Mouse (Mus musculus): Measurements from ENCODE around the gene Xpnpep1.
A peak's percentile ranks its signal among the peaks of the same experiment; 100 is the strongest.

The Xpnpep1 gene

DNA sequence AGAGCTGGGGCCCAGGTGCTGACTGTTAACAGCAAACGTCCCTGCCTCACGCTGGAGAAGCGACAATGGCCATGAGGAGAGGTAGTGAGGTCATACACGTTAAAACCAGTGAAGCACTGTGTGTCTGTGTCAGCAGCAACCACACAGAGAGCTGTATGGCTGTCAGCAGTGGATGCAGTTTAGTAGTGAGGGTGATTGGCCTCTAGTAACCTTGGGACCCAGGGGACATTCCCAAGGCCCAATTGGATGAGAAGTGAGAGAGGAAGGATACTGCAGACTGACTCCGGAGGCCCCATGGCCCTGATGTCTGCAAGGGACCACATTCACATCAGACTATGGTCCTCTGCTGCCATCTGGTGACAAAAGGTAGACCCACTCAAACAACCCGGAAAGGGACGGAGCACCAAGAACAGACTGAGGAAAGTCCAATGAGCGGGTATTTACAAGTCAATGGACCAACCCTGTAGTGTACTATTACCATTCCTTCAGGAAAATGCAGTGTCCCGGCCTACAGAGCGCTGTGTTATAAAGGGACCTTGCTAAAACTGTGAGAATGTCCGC, 47.1 kb downstream of the Xpnpep1 start:
- no peak for DNase-seq (ENCODE audit: low spot score)

DNA sequence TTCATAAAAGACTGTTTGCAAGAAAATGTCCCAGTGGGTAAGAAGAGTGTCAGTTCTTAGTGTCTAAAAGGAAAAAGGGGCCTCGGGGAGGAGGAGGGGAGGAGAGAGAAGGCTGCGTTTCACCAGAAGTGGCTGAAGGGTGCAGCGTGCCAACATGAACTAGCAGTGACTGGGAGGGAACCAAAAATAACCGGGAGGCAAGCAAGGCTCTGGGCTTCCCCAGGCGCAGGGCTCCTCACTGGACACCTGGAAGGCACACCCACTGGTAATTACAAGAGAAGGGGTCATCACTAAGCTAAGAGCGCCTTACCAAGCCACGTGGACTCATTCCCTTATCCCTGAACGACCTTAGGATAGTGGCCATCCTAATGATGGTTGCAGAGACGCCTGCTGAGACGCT, 48.1 kb downstream of the Xpnpep1 start:
- no peak for DNase-seq (ENCODE audit: low spot score)

DNA sequence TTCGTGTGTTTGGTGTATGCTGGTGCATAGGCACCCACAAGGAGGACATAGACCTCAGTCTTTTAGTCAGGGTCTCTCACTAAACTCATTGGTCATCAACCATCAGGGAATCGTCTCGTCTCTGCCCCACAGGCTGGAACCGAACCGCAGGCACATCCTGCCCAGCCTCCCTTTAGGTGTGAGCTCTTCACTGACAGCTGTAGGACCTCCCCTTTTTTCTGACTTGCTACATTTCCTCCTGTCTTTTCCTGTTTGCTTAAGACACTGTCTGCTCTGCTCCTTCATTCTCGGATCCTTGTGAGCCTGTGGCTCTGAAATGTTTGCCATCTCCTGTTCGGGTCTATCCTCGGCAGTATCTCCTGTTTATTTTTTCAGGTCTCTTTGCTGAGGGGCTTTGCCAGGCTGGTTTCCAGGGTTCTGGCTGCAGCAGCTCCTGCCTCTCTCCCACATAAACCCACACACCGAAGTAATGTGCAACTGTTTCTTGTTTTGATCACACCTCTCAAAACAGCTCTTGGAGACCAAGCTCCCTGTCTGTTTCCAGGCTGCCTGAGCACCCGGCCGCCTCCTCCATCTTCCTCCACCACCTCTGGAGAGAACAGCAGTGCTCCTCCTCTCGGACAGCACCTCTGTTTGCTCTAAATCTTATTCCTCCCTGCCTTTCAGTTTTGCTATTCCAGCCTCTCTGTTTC, 60.8 kb downstream of the Xpnpep1 start:
- DNase-seq (ENCODE audit: low spot score): no peak

DNA sequence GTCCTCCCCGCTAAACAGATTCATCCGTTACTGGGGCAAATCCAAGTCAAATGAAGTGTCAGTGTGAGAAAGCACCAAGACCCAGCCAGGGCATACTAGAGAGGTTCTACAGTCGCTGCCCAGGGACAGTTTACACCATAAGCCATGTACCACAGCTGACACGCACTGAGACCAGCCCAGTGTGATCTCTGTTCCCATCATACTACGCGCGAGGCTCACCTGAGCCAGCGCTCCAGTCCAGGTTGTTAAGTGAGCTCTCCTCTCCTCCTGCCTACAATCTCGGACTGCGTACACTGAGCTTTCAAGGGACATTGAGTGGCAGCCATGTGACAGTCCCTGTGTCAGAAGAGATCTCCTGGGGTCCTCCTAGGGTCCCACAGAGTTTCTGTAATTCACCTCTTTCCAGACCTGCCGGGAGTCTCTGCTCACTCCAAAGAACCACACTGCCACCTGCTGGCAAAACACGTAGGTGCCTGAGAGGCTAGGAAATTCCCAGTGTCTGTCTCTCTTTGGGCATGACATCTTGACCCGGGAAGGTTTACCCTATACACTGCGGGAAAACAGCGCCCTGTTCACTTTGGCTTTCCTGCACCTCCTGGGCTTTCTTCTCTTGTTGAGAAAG, 64.3 kb downstream of the Xpnpep1 start:
- peak; percentile 67 for DNase-seq (ENCODE audit: low spot score)

DNA sequence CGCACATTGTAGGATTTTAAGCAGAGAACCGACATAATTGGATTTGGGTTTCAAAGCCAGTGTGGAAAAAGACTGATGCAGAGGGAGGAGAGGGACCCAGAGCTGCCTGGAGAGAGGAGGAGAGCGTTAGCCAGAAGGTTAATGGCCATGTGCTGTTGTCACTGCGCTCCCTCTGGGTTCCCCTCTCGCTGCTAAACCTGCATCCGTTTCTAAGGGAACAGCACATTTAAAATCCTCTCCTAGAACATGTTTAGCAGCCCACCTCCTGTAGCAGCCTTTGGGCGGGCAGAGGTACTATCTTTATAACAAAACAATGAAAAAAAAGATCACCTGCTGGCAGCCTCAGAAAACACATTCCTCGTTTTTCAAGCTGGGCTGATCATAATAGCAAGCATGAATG, 73.7 kb downstream of the Xpnpep1 start:
- DNase-seq (ENCODE audit: low spot score): no peak

DNA sequence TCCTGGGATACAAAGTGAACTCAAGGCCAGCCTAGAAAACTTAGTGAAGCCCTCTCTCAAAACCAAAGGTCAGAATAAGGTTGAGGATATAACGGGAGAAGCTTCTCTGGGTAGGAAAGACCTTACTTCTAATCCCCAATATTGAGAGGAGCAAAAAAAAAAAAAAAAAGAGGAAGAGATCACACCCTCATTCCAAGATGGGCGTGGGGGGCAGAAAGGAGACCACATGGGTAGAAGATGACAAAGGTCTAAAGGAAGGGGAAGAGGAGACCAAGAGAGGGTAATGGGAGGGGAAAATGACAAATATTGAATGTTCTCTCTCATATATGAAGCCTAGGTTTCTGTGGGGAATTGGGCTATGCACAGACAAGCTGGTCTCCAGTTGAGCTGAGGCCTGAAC, 77.3 kb downstream of the Xpnpep1 start:
- DNase-seq (ENCODE audit: low spot score): no peak

DNA sequence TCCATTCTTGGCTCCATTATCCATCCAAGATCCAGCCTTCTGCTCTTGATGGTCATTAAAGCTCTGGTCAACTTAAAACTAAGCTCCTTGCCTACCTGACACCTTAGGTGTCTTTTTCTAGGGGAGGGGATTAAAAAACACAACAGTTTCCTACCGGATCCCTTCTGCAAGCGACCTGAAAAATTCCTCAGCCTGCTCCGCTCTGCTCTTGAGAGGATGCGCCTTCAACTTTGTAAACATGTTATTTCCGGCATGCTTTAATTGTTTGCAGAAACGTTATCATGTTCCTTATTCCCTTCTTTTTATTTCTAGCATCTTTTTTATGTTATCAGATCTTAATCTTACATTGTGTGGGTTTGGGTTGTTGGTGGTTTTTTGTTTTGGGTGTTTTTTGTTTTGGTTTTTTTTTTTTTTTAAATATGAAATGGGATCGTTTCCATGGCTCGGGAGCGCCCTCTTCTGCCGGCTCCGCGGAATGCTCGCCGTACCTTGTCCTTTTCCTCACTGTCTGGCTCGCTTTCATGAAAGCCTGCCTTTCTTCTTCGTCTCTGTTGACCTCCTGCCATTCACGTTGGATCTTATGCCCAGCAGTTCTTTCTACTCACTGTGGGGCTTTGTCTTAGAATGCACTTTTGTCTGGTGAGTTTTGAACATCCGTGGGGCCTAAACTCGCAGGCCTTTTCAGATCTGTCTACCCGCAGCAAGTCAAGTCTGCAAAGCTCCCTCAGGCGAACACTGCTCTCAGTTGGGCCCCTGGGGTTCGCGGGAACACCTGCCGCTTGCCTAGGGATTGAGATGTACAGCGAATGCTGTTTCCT, 117.1 kb downstream of the Xpnpep1 start:
- DNase-seq (ENCODE audit: low spot score): peak; percentile 17

DNA sequence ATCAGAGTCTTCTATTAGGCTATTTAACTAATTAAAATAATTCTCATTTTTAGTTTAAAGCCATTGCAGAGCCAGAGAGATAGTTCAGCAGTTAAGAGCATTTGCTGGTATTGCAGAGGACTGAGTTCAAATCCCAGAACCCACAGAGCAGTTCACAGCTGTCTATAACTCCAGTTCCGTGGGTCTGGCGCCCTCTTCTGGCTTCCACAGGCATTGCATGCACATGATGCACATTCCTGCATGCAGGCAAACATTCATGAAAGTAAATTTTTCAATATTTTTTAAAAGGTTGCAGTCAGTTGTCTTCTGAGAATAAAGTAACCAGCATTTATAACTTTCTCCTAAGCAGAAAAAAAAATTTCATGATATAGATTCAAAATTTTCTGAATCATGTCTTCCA, 135.8 kb downstream of the Xpnpep1 start:
- peak; percentile 21 for DNase-seq (ENCODE audit: low spot score)

DNA sequence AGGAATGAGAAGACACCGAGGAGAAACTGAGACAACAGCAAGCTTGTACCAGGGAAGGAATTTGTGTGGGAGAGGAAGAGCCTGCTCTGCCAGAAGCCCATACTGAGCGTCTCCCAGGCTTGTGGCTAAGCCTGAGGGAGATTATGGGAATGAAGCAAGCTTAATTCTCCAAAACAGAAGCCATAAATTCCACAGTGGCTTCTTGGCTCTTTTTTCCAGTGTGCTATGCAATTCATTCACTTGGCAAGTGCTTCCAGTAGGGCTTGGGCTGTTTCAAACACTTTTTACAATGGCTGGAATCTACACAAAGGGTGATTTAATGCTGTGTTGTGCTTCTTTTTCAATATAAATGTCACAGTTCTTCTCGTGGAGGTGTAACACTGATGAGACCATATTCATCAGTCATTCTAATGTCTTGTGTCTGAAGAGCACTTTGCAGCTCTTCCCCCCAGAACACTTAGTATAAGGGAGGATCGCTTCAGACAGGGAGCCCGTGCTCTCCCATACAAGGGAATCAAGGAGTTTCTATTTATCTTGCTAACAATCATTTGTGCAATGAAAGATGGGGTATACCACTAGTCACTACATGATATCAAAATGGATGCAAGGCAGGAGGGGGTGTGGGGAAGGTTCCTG, 148.1 kb downstream of the Xpnpep1 start:
- DNase-seq (ENCODE audit: low spot score): no peak

Measured in testis, postnatal 14 days (tissue).